In genomic region chr11:103349699-103350098, GRCm38 (mm10) we compare ENCODE assay signal across 11 mouse cellular contexts. TPM values are rescaled to one million over a fixed set of nuclear protein-coding genes. Genes with fewer than 3 reads are reported as not detected.
DNase-seq lines count a peak whose midpoint lies in the region; ATAC-seq and TF ChIP-seq lines count a peak whose summit lies in the region.
"Had no signal": no experiment of that assay in that cellular context is flagged by ENCODE, and none has a peak within 500 bp of the region (broad histone marks: within the 10 kb centered on the region; RNA-seq: fewer than 3 reads in every experiment).

No protein-coding gene starts in this region.

- no peaks in the 10 kb centered on the region for H3K27me3 ChIP-seq in midbrain, embryonic 16.5 days (ENCODE audit: control insufficient read depth, insufficient read depth, low read depth, low read length)

- no peak overlapping the region for H3K4me3 ChIP-seq in layer of hippocampus, adult 2 months
- no peak overlapping the region for H3K4me3 ChIP-seq in bone marrow, adult 2 months (replicated peaks; ENCODE audit: control insufficient read depth, low read depth, low read length)
- H3K4me3 ChIP-seq in midbrain, embryonic 16.5 days (ENCODE audit: low read depth, low read length) = no peak overlapping the region

- no peaks in the 10 kb centered on the region for H3K36me3 ChIP-seq in midbrain, embryonic 16.5 days (ENCODE audit: control insufficient read depth, insufficient read depth, low read length)

- 0 out of 2 replicates have a peak, but pooled peaks cover 3% of the 10 kb centered on the region for H3K9me3 ChIP-seq in midbrain, embryonic 16.5 days (replicated peaks; ENCODE audit: control insufficient read depth, low read length, poor library complexity, severe bottlenecking)

- WGBS in bone marrow, adult 2 months = 56% methylated on average over 2 of the region's 2 CpGs
- WGBS in midbrain, embryonic 16.5 days = 82% methylated on average over 2 of the region's 2 CpGs

- H3K9ac ChIP-seq in midbrain, embryonic 16.5 days (ENCODE audit: low read depth, low read length) = no peak overlapping the region

- no peak for DNase-seq in layer of hippocampus, adult 2 months (ENCODE audit: low spot score in 2 of 2)
- no peak for DNase-seq in layer of hippocampus, postnatal 14 days (ENCODE audit: low spot score in 2 of 2)
- DNase-seq in thymus, postnatal 4 days = peak; percentile 56
- no peak for DNase-seq in thymus, postnatal 25 days
- DNase-seq in cerebellum, adult 8-10 months = no peak
- DNase-seq: kidney, postnatal 14 days; layer of hippocampus, postnatal 36 days had no signal

- H3K4me1 ChIP-seq in bone marrow, adult 2 months (ENCODE audit: control insufficient read depth, insufficient read depth, low read length) = peaks cover 6% of the 10 kb centered on the region
- no peaks in the 10 kb centered on the region for H3K4me1 ChIP-seq in midbrain, embryonic 16.5 days (ENCODE audit: control insufficient read depth, insufficient read depth, low read length)

- no peak for ATAC-seq in midbrain, embryonic 16.5 days
- ATAC-seq: forebrain, embryonic 16.5 days; hindbrain, embryonic 16.5 days had no signal

- no peak overlapping the region for H3K27ac ChIP-seq in layer of hippocampus, adult 2 months
- no peak overlapping the region for H3K27ac ChIP-seq in bone marrow, adult 2 months (ENCODE audit: control insufficient read depth, insufficient read depth, low read depth, low read length, poor library complexity)
- H3K27ac ChIP-seq in midbrain, embryonic 16.5 days (ENCODE audit: low read length) = no peak overlapping the region

- peak; percentile 60 for TF ChIP-seq CTCF in layer of hippocampus, adult 2 months (conservative IDR thresholded peaks at IDR 0.05)
- TF ChIP-seq CTCF in bone marrow, adult 2 months (IDR thresholded peaks at IDR 0.05; ENCODE audit: control insufficient read depth, insufficient read depth, low read length) = peak; percentile 13; the same call in 1 of the 2 replicates

- TF ChIP-seq POLR2A in bone marrow, adult 2 months (IDR thresholded peaks at IDR 0.05; ENCODE audit: borderline replicate concordance, control insufficient read depth, low read depth, low read length) = no peak

- no peak overlapping the region for H3K4me2 ChIP-seq in midbrain, embryonic 16.5 days (ENCODE audit: low read length)

RNA-seq across cellular contexts. Expression of gene Arhgap27, which starts 13.8 kb away (rescaled TPM):
- total RNA-seq in layer of hippocampus, adult 2 months (2021) = 10 to 100 TPM; 11.8 to 14.0 TPM
- 10 to 100 TPM in 1 of 2 experiments, 1 to 10 TPM in 1; 9.8 to 10.1 TPM for total RNA-seq in layer of hippocampus, postnatal 14 days (2021)
- polyA plus RNA-seq in bone marrow, adult 2 months (2011; ENCODE audit: insufficient read depth, insufficient read length, low replicate concordance, missing spikeins) = 14.2 and 47.3 TPM in 2 replicates
- 3.8 and 4.4 TPM in 2 replicates for polyA plus RNA-seq in midbrain, embryonic 16.5 days (2015; fragmentation: Nextera tagmentation; extraction: Ambion mirVana)
